Mouse (Mus musculus) forebrain, embryonic 16.5 days (tissue): ENCODE measurements at regions not wholly inside any gene's neighbourhood (a gene's known extent, or its start where the extent isn't known, plus 50 kb on each side); places are given as distances from the start of the nearest gene placed in this dataset.

Experiments used
- ATAC-seq: fragments of 200-750 bp; cut with Nextera tagmentation; 2 replicates; pipeline ENCODE4 v1.8.0; 2017; ENCODE audit warnings: mild to moderate bottlenecking, moderate library complexity
- H3K27ac ChIP-seq: fragments of 300-500 bp; sonication (generic); 2 replicates; pipeline ENCODE4 v1.5.1; 2014; ENCODE audit warnings: low read length, control low read depth
- H3K27me3 ChIP-seq: fragments of 300-500 bp; sonication (generic); replicated peaks from 2 replicates; pipeline ENCODE4 v1.6.1; 2014; ENCODE audit warnings: low read length; ENCODE audit not compliant: control insufficient read depth, insufficient read depth
- H3K36me3 ChIP-seq: fragments of 300-500 bp; sonication (generic); 2 replicates; pipeline ENCODE4 v1.6.1; 2014; ENCODE audit not compliant: control insufficient read depth, insufficient read depth
- H3K4me1 ChIP-seq: fragments of 300-500 bp; sonication (generic); replicated peaks from 2 replicates; pipeline ENCODE4 v1.6.1; 2014; ENCODE audit warnings: low read length; ENCODE audit not compliant: control insufficient read depth, insufficient read depth
- H3K4me2 ChIP-seq: fragments of 300-500 bp; sonication (generic); 2 replicates; pipeline ENCODE4 v1.6.1; 2014; ENCODE audit warnings: mild to moderate bottlenecking, low read length, control low read depth
- H3K4me3 ChIP-seq: fragments of 300-500 bp; sonication (generic); replicated peaks from 2 replicates; pipeline ENCODE4 v1.5.1; 2014; ENCODE audit warnings: mild to moderate bottlenecking, low read length, control low read depth
- H3K9ac ChIP-seq: fragments of 300-500 bp; sonication (generic); replicated peaks from 2 replicates; pipeline ENCODE4 v1.6.1; 2014; ENCODE audit warnings: low read depth, low read length, control low read depth
- H3K9me3 ChIP-seq: fragments of 300-500 bp; sonication (generic); 2 replicates; pipeline ENCODE4 v1.6.1; 2016; ENCODE audit warnings: low read length; ENCODE audit not compliant: control insufficient read depth
- WGBS: fragments of 180-500 bp; shearing (Covaris S2); extraction: QIAGEN DNeasy Blood & Tissue Kit; methylation state at CpG from one replicate; pipeline ENCODE4 v1.1.7; 2014; 5-methylcytosine and 5-hydroxymethylcytosine counted together

DNA sequence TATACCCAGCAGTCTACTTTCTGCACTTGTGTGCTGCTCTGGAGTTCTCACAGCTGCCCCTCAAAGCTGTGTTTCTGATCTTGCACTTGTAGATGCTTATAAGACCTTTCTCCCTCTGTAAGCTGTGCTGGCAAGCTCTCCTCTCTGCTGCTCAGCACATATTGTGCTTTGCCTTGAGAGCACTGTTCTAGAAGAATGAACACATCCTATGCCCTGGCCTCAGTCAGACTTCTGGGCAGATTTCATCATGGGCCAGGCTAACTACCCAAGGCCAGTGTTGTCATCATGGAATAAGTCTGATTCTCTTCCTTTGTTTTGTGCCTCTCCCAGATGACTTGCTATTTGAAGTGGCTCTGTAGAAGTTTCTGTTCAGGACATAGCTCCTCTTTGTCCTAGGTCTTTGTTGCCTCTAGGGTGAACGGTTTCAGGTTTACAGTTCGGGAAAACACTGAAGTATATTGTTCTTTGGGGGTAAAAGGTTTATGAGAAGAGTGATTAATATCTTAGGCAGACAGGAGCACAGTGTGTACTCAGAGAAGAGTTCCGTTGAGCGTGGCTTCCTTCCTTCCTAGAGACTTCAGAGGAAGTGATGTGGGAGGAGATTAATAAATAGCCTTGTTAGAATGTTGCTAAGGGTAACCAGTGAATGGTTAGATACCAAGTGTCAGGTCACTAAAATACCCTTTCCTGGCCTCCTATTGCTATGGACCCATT, 70.8 kb downstream of the Pcdh18 start:
- Histone ChIP-seq H3K4me3 (no peak overlapping the region), H3K4me1 (no peaks in the 10 kb centered on the region), H3K36me3 (no peaks in the 10 kb centered on the region), H3K27ac (no peak overlapping the region), H3K4me2 (no peak overlapping the region), H3K27me3 (no peaks in the 10 kb centered on the region), H3K9ac (no peak overlapping the region), H3K9me3 (no peaks in the 10 kb centered on the region)
- 63% methylated on average over 4 of the region's 4 CpGs for WGBS
- ATAC-seq, result no peak

DNA sequence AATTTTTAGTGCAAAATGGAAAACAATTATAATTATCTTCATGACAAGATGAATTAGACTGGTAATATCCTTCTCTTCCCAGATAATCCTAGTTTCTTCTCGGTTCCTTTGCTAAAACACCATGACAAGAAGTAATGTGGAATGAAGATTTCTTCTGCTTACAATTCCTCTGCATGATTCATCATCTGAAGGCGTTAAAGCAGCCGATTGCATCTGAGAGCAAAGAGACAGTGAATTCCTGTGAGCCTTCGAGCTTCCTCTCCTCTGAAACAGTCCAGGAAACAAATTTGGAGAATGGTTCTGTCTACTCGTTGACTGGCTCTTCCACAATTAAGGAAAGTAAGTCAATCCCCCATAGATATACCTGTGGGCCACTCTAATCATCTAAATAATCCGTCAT, 82.2 kb downstream of the Pcdh18 start:
- Histone ChIP-seq H3K9me3 (no peaks in the 10 kb centered on the region), H3K4me1 (peaks cover 4% of the 10 kb centered on the region), H3K9ac (no peak overlapping the region), H3K36me3 (no peaks in the 10 kb centered on the region), H3K27ac (no peak overlapping the region), H3K27me3 (no peaks in the 10 kb centered on the region), H3K4me2 (no peak overlapping the region), H3K4me3 (no peak overlapping the region)
- 87% methylated on average over 6 of the region's 6 CpGs for WGBS
- no peak for ATAC-seq

DNA sequence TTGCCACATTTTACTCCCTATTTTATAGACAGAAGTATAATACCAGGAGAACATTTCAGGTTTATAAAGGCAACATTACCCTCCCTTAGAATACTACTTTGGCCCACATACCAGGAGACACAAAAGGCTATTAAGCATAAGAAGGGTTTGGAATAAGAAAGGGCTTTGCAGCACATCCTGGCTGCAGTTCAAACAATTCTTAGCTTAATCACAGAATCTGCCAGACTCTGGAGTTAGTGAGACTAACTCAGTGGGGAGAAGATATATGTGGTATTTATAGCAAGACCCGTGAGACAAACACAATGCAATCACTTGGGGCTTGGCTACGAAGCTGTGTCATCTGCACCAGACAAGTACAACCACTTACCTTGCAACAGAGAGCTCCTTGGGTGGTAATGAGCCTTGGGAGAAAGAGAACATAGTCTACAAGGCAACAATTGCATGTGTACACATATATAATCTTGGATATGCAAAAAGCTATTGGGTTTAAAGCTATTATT, 84.4 kb downstream of the Pcdh18 start:
- no peak overlapping the region for H3K4me3 ChIP-seq
- no peaks in the 10 kb centered on the region for H3K36me3 ChIP-seq
- H3K9me3 ChIP-seq, result no peaks in the 10 kb centered on the region
- peak; percentile 33; the same call in 1 of the 2 replicates for ATAC-seq
- no peak overlapping the region for H3K9ac ChIP-seq
- no peak overlapping the region for H3K4me2 ChIP-seq
- 7% methylated on average over 2 of the region's 2 CpGs for WGBS
- no peaks in the 10 kb centered on the region for H3K27me3 ChIP-seq
- H3K4me1 ChIP-seq, result peaks cover 4% of the 10 kb centered on the region
- no peak overlapping the region for H3K27ac ChIP-seq

DNA sequence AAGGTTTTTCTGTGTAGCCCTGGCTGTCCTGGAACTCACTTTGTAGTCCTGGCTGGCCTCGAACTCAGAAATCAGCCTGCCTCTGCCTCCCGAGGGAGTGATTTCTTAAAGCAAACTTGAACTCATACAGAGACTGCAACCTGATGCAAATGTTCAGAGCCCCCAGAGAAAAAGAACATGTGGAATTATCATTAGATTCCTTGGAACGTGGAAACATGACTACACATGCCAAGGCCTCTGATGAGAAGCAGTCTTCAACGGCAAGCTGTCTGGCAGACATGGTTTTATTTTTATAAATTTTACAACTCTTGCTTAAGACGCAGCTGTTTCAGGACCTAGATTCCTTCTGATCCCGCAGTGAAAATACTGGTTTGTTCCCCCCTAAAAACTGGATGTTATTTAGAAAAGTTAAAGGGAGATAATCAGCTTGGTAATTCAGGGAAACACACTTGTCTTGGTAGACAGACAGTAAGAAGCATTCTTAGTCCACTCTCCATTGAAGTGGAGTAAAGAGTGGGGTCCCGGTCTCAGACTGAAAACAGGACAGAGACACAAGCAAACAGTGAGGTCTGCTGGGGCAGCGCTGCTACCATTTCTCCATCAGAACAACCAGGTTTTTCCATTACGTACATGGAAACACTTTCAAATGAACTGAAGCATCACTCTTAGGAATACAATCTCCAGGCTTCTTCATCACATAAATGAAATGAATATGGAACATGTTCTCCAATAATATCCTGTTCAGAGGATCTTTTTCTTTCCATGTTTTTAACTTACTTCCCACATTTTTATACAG, 89.4 kb downstream of the Pcdh18 start:
- H3K4me1 ChIP-seq, result peaks cover 2% of the 10 kb centered on the region
- no peak overlapping the region for H3K4me2 ChIP-seq
- H3K9ac ChIP-seq, result no peak overlapping the region
- no peak overlapping the region for H3K4me3 ChIP-seq
- no peaks in the 10 kb centered on the region for H3K9me3 ChIP-seq
- H3K36me3 ChIP-seq, result no peaks in the 10 kb centered on the region
- H3K27ac ChIP-seq, result no peak overlapping the region
- WGBS, result 88% methylated on average over 9 of the region's 9 CpGs
- ATAC-seq, result no peak
- no peaks in the 10 kb centered on the region for H3K27me3 ChIP-seq

DNA sequence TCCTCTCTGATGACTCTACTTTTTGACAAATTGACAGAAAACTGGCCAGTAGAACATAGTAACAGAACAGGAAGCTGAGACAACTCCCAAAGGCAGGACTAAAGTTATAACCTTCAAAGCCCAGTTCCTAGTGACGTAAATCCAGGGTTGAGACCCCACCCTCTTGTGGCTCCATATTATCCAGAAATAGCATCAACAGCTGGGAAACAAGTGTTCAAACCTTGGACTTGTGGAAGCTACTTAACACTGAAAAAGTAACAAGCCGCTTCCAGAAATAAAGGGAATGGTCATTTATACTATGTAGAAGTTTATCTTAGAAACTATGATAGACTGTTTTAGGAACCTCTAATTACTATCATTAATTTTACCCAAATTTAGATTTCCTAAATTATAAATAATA, 90.6 kb downstream of the Pcdh18 start:
- no peaks in the 10 kb centered on the region for H3K4me1 ChIP-seq
- 93% methylated on average over 2 of the region's 2 CpGs for WGBS
- H3K4me2 ChIP-seq, result no peak overlapping the region
- no peaks in the 10 kb centered on the region for H3K9me3 ChIP-seq
- H3K27me3 ChIP-seq, result no peaks in the 10 kb centered on the region
- H3K36me3 ChIP-seq, result no peaks in the 10 kb centered on the region
- no peak overlapping the region for H3K9ac ChIP-seq
- no peak overlapping the region for H3K4me3 ChIP-seq
- no peak overlapping the region for H3K27ac ChIP-seq
- ATAC-seq, result no peak

DNA sequence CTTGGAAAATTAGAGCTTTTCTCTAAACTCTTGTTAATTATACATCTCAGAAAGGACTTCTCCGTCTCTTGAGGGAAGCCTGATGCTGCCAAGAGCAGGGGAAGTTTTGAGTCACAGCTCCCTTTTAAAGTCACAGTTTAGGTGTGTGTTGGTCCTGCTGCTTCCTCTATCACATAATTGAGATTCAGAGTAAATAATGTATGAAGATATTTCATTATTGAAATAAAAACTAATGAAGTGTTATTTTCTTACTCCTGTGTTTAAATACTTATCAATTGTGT, 108.3 kb downstream of the Pcdh18 start:
- no peaks in the 10 kb centered on the region for H3K9me3 ChIP-seq
- H3K27me3 ChIP-seq, result no peaks in the 10 kb centered on the region
- H3K9ac ChIP-seq, result no peak overlapping the region
- H3K4me3 ChIP-seq, result no peak overlapping the region
- no peaks in the 10 kb centered on the region for H3K36me3 ChIP-seq
- H3K27ac ChIP-seq, result no peak overlapping the region
- no peak for ATAC-seq
- no peaks in the 10 kb centered on the region for H3K4me1 ChIP-seq
- WGBS, result 26% methylated on average over 1 of the region's 1 CpGs
- H3K4me2 ChIP-seq, result no peak overlapping the region

DNA sequence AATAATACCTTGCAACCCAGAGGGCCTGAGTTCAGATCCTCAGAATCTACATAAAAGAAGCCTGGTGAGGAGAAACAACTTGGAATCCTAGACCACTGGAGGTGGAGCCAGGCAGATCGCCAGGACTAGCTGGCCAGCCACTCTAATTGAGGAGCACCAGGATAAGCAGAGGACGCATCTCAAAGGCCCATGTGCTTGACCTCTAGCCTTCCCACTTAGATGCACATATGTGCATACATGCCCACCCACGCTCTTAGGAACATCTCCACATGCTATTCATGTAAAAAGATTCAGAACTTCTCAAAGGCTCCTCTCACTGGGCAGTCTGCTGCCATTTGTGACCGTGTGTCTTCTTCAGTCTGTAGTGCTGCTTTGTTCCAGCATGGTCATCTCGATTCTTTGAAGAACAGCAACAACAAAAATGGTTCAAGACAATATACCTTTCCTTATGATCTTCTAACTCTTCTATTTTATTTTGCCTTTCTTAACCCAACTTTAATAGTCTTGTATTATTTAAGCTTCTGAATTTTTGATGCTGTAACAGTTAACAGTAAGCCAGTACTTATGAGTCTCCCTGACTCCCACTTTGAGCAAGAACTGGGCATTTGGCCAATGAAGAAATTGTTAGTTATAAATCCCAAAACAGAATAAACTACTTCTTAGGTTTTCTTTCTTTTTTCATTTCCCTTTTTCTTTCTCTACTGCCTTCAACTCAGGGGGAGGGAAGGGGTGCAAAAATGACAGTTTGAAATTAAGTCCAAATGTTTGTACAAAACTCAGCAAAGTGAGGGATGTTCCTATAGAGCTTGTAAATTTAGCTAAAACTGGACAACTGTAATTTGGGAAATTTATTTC, 108.9 kb downstream of the Pcdh18 start:
- Histone ChIP-seq H3K4me3 (no peak overlapping the region), H3K4me2 (no peak overlapping the region), H3K36me3 (no peaks in the 10 kb centered on the region), H3K27ac (no peak overlapping the region), H3K4me1 (no peaks in the 10 kb centered on the region), H3K9ac (no peak overlapping the region), H3K9me3 (no peaks in the 10 kb centered on the region), H3K27me3 (no peaks in the 10 kb centered on the region)
- 86% methylated on average over 5 of the region's 5 CpGs for WGBS
- no peak for ATAC-seq

DNA sequence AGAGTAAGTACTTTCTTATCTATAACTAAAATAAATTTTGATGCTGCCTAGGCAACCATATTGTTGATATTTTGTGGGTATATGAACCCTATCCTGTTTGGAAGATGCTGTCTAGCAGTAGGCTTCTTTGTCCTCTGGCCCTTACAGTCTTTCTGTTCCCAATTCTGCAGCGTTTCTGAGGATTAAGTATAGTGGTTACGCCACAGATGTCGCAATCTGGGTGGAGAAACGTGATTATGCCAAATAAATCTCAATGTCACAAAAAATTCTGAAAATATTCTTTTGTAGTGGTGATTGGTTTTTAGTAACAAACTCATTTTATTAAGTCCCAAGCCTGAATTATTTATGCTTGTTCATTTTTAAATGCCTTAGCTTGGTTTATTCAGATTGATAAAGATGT, 112.1 kb downstream of the Pcdh18 start:
- ATAC-seq, result no peak
- Histone ChIP-seq H3K9me3 (no peaks in the 10 kb centered on the region), H3K4me1 (peaks cover 5% of the 10 kb centered on the region), H3K27me3 (no peaks in the 10 kb centered on the region), H3K4me2 (no peak overlapping the region), H3K4me3 (no peak overlapping the region), H3K36me3 (no peaks in the 10 kb centered on the region), H3K9ac (no peak overlapping the region), H3K27ac (no peak overlapping the region)
- 94% methylated on average over 4 of the region's 4 CpGs for WGBS

DNA sequence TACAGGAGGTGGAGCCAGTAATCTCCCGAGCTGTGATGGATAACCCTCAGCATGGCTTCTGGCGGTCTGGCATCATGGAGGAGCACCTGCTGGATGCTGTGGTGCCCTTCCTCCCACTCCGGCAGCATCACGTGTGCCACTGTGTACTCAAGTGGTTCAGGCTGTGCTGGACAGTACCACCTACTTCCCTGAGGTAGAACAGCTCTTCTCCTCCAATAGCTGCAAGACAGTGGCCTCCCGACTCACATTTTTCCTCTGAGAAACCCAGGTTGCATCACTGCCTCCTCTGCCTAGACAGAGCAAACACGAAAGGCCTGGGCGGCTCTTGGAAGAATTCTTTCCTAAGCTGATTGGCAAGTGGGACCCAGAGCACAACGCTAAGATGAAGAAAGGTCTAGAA, 113.3 kb downstream of the Pcdh18 start:
- Histone ChIP-seq H3K9ac (no peak overlapping the region), H3K36me3 (no peaks in the 10 kb centered on the region), H3K4me3 (no peak overlapping the region), H3K4me1 (peaks cover 5% of the 10 kb centered on the region), H3K27ac (no peak overlapping the region), H3K27me3 (no peaks in the 10 kb centered on the region), H3K9me3 (no peaks in the 10 kb centered on the region), H3K4me2 (no peak overlapping the region)
- WGBS, result 94% methylated on average over 8 of the region's 8 CpGs
- ATAC-seq, result no peak
